ENCODE assay signal across 17 mouse cellular contexts in genomic region chr17:44645146-44645545, GRCm38 (mm10).
DNase-seq lines count a peak whose midpoint lies in the region.
"Had no signal": no experiment of that assay in that cellular context is flagged by ENCODE, and none has a peak within 500 bp of the region (broad histone marks: within the 10 kb centered on the region; RNA-seq: fewer than 3 reads in every experiment).

No protein-coding gene starts in this region.

- DNase-seq in urinary bladder, postnatal 14 days (ENCODE audit: low spot score), result peak; percentile 17
- no peak for DNase-seq in urinary bladder, postnatal 25 days (ENCODE audit: low spot score)
- DNase-seq in 3T3-L1 (ENCODE audit: low read depth, low spot score) (peak; percentile 57), 416B (ENCODE audit: low read depth) (peak; percentile 88), NIH3T3 (ENCODE audit: low read depth) (peak; percentile 56)
- no peak for DNase-seq in gastrocnemius, postnatal 4 days (ENCODE audit: low spot score in 2 of 2)
- no peak for DNase-seq in left cerebral cortex, postnatal 10 days (ENCODE audit: extremely low spot score in 1 of 2, low spot score in 2 of 2)
- DNase-seq in cerebellum, adult 18-20 months, result no peak
- DNase-seq: adrenal gland, adult 2 months; adrenal gland, postnatal 10 days; adrenal gland, postnatal 25 days; cerebellum, adult 11 months; cerebellum, adult 2 months; cerebellum, adult 9-10 months; cerebellum, postnatal 10 days; cerebellum, postnatal 25 days; forebrain, postnatal 0 days had no signal

- intact Hi-C loops in left cerebral cortex, postnatal 10 days (cut with DNase I), result no loop called here

Comparison
In these comparisons a context has a peak if more than half of its experiments do, and no peak if none do; other contexts are left out.
1. DNase-seq: peak in urinary bladder, postnatal 14 days (single experiment), 3T3-L1 (single experiment), 416B (single experiment) and NIH3T3 (single experiment); none in urinary bladder, postnatal 25 days (single experiment), gastrocnemius, postnatal 4 days (0 of 2), left cerebral cortex, postnatal 10 days (0 of 2) and cerebellum, adult 18-20 months (0 of 2).